Mouse (Mus musculus) frontal cortex, postnatal 36 days (tissue): ENCODE results near the gene Zranb2.
A peak's percentile ranks its signal among the peaks of the same experiment; 100 is the strongest.

ENCODE experiments used
- DNase-seq, 2 experiments: peaks; one replicate each; pipeline ENCODE4 v3.0.0; 2022; ENCODE audit warnings: low spot score in 2 of 2

Zranb2 gene

GRCm38 (mm10) chr3:157533964-157534785, at the start of gene Zranb2:
Zranb2 (plus strand) TSS chr3:157534160.
- peak; percentile 95 for DNase-seq

- no peak for DNase-seq
These were observed 41.9 kb upstream of the Zranb2 start for GRCm38 (mm10) chr3:157492043-157492442.

GRCm38 (mm10) chr3:157502216-157502615, 31.7 kb upstream of the Zranb2 start:
- peak in 1 of 2 experiments; percentile 12 for DNase-seq

GRCm38 (mm10) chr3:157514116-157514796, 19.7 kb upstream of the Zranb2 start:
- DNase-seq = no peak

GRCm38 (mm10) chr3:157516471-157516870, 17.5 kb upstream of the Zranb2 start:
- no peak for DNase-seq

- no peak for DNase-seq
These were observed 16.0 kb upstream of the Zranb2 start for GRCm38 (mm10) chr3:157517992-157518391.

GRCm38 (mm10) chr3:157520433-157520832, 13.5 kb upstream of the Zranb2 start:
- DNase-seq = peak; percentile 56 to 84

- DNase-seq = no peak
These were observed 10.1 kb upstream of the Zranb2 start for GRCm38 (mm10) chr3:157523834-157524233.

- no peak for DNase-seq
These were observed 2.4 kb upstream of the Zranb2 start for GRCm38 (mm10) chr3:157531585-157531984.

- peak in 1 of 2 experiments; percentile 43 for DNase-seq
These were observed 941 bp downstream of the Zranb2 start for GRCm38 (mm10) chr3:157534786-157535415.

- no peak for DNase-seq
These were observed 15.4 kb downstream of the Zranb2 start for GRCm38 (mm10) chr3:157549323-157549722.

- DNase-seq = no peak
These were observed 16.0 kb downstream of the Zranb2 start for GRCm38 (mm10) chr3:157549758-157550600.

GRCm38 (mm10) chr3:157565196-157565595, 31.2 kb downstream of the Zranb2 start:
- peak in 1 of 2 experiments; percentile 37 for DNase-seq

GRCm38 (mm10) chr3:157566725-157567565, 33.0 kb downstream of the Zranb2 start, which contains the start of gene Ptger3:
Ptger3 (plus strand) TSS chr3:157566892.
- peak; percentile 40 to 44 for DNase-seq

GRCm38 (mm10) chr3:157567566-157568132, 33.7 kb downstream of the Zranb2 start:
- no peak for DNase-seq

- DNase-seq = no peak
These were observed 38.1 kb downstream of the Zranb2 start for GRCm38 (mm10) chr3:157572011-157572410.

- no peak for DNase-seq
These were observed 41.7 kb downstream of the Zranb2 start for GRCm38 (mm10) chr3:157575441-157576342.

- no peak for DNase-seq
These were observed 42.4 kb downstream of the Zranb2 start for GRCm38 (mm10) chr3:157576343-157576722.

GRCm38 (mm10) chr3:157576862-157577261, 42.9 kb downstream of the Zranb2 start:
- DNase-seq = no peak
